Mouse (Mus musculus): ENCODE measurements around the gene Sh3bp2. TPM values are rescaled to one million over a fixed set of nuclear protein-coding genes. Genes with fewer than 3 reads are reported as not detected.
A peak's percentile ranks its signal among the peaks of the same experiment; 100 is the strongest.

Sh3bp2 gene
- polyA plus RNA-seq, 1 experiment from 2014 or later, result 25.9 TPM

GRCm38 (mm10) chr5:34530116-34530515 is 4.5 kb downstream of the Sh3bp2 start:
- H3K9ac ChIP-seq, result no peak overlapping the region
- H3K9me3 ChIP-seq, result no peaks in the 10 kb centered on the region
- H3K27ac ChIP-seq, result no peak overlapping the region
- 68% methylated on average over 5 of the region's 5 CpGs for WGBS
- H3K4me1 ChIP-seq, result peaks cover 6% of the 10 kb centered on the region
- ATAC-seq (replicated peaks), result no peak
- H3K4me2 ChIP-seq, result no peak overlapping the region
- no peaks in the 10 kb centered on the region for H3K36me3 ChIP-seq (replicated peaks)
- no peak overlapping the region for H3K4me3 ChIP-seq
- H3K27me3 ChIP-seq (replicated peaks), result no peaks in the 10 kb centered on the region; the same call in 1 of the 2 replicates

DNA sequence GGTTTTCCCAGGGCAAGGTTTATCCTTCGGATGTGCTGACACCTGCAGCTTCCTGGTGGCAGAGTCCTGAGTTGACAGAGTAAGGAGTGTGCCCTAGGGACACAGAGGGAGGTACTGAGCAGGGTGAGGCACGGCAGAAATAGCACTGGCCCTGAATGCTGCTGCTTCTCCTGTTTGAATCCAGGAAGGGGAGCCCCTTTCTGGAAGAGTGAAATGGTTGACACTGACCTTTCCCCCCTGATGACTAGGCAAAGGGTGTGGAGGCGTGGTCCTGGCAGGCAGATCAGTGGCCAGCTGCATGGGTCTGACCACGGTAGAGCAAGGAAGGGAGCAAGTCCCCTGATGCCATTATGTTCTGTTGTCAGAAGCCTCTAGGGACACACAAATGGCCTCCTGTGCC is 5.0 kb downstream of the Sh3bp2 start:
- H3K4me3 ChIP-seq, result no peak overlapping the region
- H3K36me3 ChIP-seq (replicated peaks), result no peaks in the 10 kb centered on the region
- no peak for ATAC-seq (replicated peaks)
- H3K27ac ChIP-seq, result no peak overlapping the region
- peaks cover 4% of the 10 kb centered on the region for H3K4me1 ChIP-seq
- WGBS, result 62% methylated on average over 4 of the region's 4 CpGs
- no peak overlapping the region for H3K9ac ChIP-seq
- no peak overlapping the region for H3K4me2 ChIP-seq
- H3K9me3 ChIP-seq, result no peaks in the 10 kb centered on the region
- H3K27me3 ChIP-seq (replicated peaks), result no peaks in the 10 kb centered on the region; the same call in 1 of the 2 replicates

GRCm38 (mm10) chr5:34533066-34533465 is 7.4 kb downstream of the Sh3bp2 start:
- Histone ChIP-seq H3K27ac (no peak overlapping the region), H3K27me3 (replicated peaks) (no peaks in the 10 kb centered on the region), H3K9ac (no peak overlapping the region), H3K4me2 (no peak overlapping the region), H3K36me3 (replicated peaks) (no peaks in the 10 kb centered on the region), H3K9me3 (no peaks in the 10 kb centered on the region), H3K4me1 (no peaks in the 10 kb centered on the region), H3K4me3 (no peak overlapping the region)
- WGBS, result 84% methylated on average over 5 of the region's 5 CpGs
- ATAC-seq (replicated peaks), result no peak

- 76% methylated on average over 3 of the region's 3 CpGs for WGBS
- H3K27me3 ChIP-seq (replicated peaks), result no peaks in the 10 kb centered on the region
- H3K36me3 ChIP-seq (replicated peaks), result no peaks in the 10 kb centered on the region
- no peaks in the 10 kb centered on the region for H3K4me1 ChIP-seq
- no peak overlapping the region for H3K4me2 ChIP-seq
- no peak overlapping the region for H3K27ac ChIP-seq
- no peak for ATAC-seq (replicated peaks)
- H3K9me3 ChIP-seq, result no peaks in the 10 kb centered on the region
- no peak overlapping the region for H3K4me3 ChIP-seq
- H3K9ac ChIP-seq, result no peak overlapping the region
Observed at GRCm38 (mm10) chr5:34533820-34534219, 8.2 kb downstream of the Sh3bp2 start.

- ATAC-seq (replicated peaks), result no peak
- WGBS, result 83% methylated on average over 5 of the region's 5 CpGs
- no peak overlapping the region for H3K4me2 ChIP-seq
Observed at GRCm38 (mm10) chr5:34534776-34535581, 9.3 kb downstream of the Sh3bp2 start.

GRCm38 (mm10) chr5:34535831-34536230 is 10.2 kb downstream of the Sh3bp2 start:
- Histone ChIP-seq H3K27me3 (replicated peaks) (no peaks in the 10 kb centered on the region), H3K36me3 (replicated peaks) (no peaks in the 10 kb centered on the region)
- no peak for ATAC-seq (replicated peaks)

More at GRCm38 (mm10) chr5:34534776-34535581, 9.3 kb downstream of the Sh3bp2 start:
- Histone ChIP-seq H3K27me3 (replicated peaks) (no peaks in the 10 kb centered on the region), H3K36me3 (replicated peaks) (no peaks in the 10 kb centered on the region), H3K4me1 (no peaks in the 10 kb centered on the region), H3K9me3 (no peaks in the 10 kb centered on the region), H3K27ac (no peak overlapping the region), H3K4me3 (no peak overlapping the region), H3K9ac (no peak overlapping the region)

GRCm38 (mm10) chr5:34538079-34538478 is 12.4 kb downstream of the Sh3bp2 start:
- no peaks in the 10 kb centered on the region for H3K27me3 ChIP-seq (replicated peaks)
- no peak overlapping the region for H3K4me3 ChIP-seq
- no peak for ATAC-seq (replicated peaks)
- 80% methylated on average over 7 of the region's 7 CpGs for WGBS
- no peaks in the 10 kb centered on the region for H3K36me3 ChIP-seq (replicated peaks)
- H3K27ac ChIP-seq, result no peak overlapping the region
- H3K9me3 ChIP-seq, result no peaks in the 10 kb centered on the region
- no peak overlapping the region for H3K9ac ChIP-seq
- no peaks in the 10 kb centered on the region for H3K4me1 ChIP-seq
- no peak overlapping the region for H3K4me2 ChIP-seq

More at GRCm38 (mm10) chr5:34535831-34536230, 10.2 kb downstream of the Sh3bp2 start:
- H3K4me2 ChIP-seq, result no peak overlapping the region
- no peaks in the 10 kb centered on the region for H3K9me3 ChIP-seq
- H3K27ac ChIP-seq, result no peak overlapping the region
- H3K4me3 ChIP-seq, result no peak overlapping the region
- no peak overlapping the region for H3K9ac ChIP-seq
- no peaks in the 10 kb centered on the region for H3K4me1 ChIP-seq
- WGBS, result 81% methylated on average over 7 of the region's 7 CpGs

DNA sequence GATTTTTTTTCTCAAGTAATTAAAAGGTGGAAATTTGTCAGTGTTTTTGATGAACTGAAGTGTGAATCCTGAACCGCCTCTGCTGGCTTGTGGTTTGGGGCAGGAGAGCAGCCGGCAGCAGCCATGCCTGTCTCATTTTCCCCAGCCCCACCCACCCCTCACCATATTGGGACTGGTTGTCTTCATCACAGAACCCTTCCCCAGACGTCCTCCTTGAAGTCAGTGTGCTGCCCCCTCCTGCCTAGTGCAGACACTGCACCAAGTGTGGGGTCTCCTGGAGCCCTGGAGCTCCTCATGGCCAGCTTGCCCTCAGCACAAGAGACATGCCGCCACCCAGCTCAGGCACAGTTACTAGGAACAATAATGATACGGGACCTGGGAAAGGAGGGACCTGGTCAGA is 12.9 kb downstream of the Sh3bp2 start:
- H3K9me3 ChIP-seq, result no peaks in the 10 kb centered on the region

DNA sequence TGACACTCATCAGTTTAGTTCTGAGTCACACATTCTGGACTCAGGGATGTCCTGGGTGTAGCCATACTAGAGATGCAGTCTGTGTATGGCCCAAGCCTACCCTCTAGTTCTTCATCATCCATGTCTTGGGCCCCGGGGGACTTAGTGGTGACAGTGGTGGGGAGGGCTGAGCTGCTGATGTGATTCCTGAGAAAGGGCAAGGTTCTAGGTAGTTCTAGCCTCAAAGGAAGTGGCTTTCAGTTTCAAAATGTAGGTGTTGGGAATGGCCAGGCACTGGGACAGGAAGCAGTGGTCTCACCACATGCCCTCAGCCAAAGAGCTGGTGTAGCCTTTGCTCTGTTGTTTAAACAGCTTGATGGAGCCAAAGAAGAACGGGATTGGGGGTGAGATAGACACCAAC is 13.5 kb downstream of the Sh3bp2 start:
- Histone ChIP-seq H3K4me3 (no peak overlapping the region), H3K27me3 (replicated peaks) (no peaks in the 10 kb centered on the region), H3K27ac (no peak overlapping the region), H3K9me3 (no peaks in the 10 kb centered on the region), H3K36me3 (replicated peaks) (no peaks in the 10 kb centered on the region), H3K9ac (no peak overlapping the region), H3K4me1 (no peaks in the 10 kb centered on the region), H3K4me2 (no peak overlapping the region)
- no peak for ATAC-seq (replicated peaks)
- WGBS, result 93% methylated on average over 2 of the region's 2 CpGs

More for the DNA sequence above, 12.9 kb downstream of the Sh3bp2 start:
- Histone ChIP-seq H3K9ac (no peak overlapping the region), H3K4me2 (no peak overlapping the region), H3K4me3 (no peak overlapping the region), H3K27me3 (replicated peaks) (no peaks in the 10 kb centered on the region), H3K27ac (no peak overlapping the region), H3K4me1 (no peaks in the 10 kb centered on the region), H3K36me3 (replicated peaks) (no peaks in the 10 kb centered on the region)
- WGBS, result 42% methylated on average over 5 of the region's 5 CpGs
- no peak for ATAC-seq (replicated peaks)

- Histone ChIP-seq H3K9me3 (no peaks in the 10 kb centered on the region), H3K4me2 (no peak overlapping the region), H3K36me3 (replicated peaks) (no peaks in the 10 kb centered on the region), H3K9ac (no peak overlapping the region), H3K27me3 (replicated peaks) (no peaks in the 10 kb centered on the region), H3K4me3 (no peak overlapping the region), H3K27ac (no peak overlapping the region), H3K4me1 (no peaks in the 10 kb centered on the region)
- no peak for ATAC-seq (replicated peaks)
- 64% methylated on average over 1 of the region's 1 CpGs for WGBS
Observed at GRCm38 (mm10) chr5:34542166-34542565, 16.5 kb downstream of the Sh3bp2 start.

GRCm38 (mm10) chr5:34543114-34543513 is 17.5 kb downstream of the Sh3bp2 start:
- ATAC-seq (replicated peaks), result no peak
- H3K27me3 ChIP-seq (replicated peaks), result no peaks in the 10 kb centered on the region
- no peaks in the 10 kb centered on the region for H3K36me3 ChIP-seq (replicated peaks)
- H3K4me2 ChIP-seq, result no peak overlapping the region
- WGBS, result 73% methylated on average over 4 of the region's 4 CpGs
- no peak overlapping the region for H3K4me3 ChIP-seq
- H3K9me3 ChIP-seq, result no peaks in the 10 kb centered on the region
- no peak overlapping the region for H3K27ac ChIP-seq
- H3K4me1 ChIP-seq, result no peaks in the 10 kb centered on the region
- no peak overlapping the region for H3K9ac ChIP-seq

GRCm38 (mm10) chr5:34547410-34547809 is 21.8 kb downstream of the Sh3bp2 start:
- no peak overlapping the region for H3K4me2 ChIP-seq
- H3K4me3 ChIP-seq, result no peak overlapping the region
- ATAC-seq (replicated peaks), result no peak
- no peaks in the 10 kb centered on the region for H3K9me3 ChIP-seq
- peaks cover 7% of the 10 kb centered on the region; the same call in 1 of the 2 replicates for H3K36me3 ChIP-seq (replicated peaks)
- H3K9ac ChIP-seq, result no peak overlapping the region
- no peaks in the 10 kb centered on the region for H3K27me3 ChIP-seq (replicated peaks)
- no peak overlapping the region for H3K27ac ChIP-seq
- peaks cover 20% of the 10 kb centered on the region for H3K4me1 ChIP-seq

- Histone ChIP-seq H3K4me1 (peaks cover 25% of the 10 kb centered on the region), H3K9ac (peak overlapping the region; percentile 97), H3K27me3 (replicated peaks) (no peaks in the 10 kb centered on the region), H3K9me3 (no peaks in the 10 kb centered on the region), H3K4me3 (peak overlapping the region; percentile 88), H3K36me3 (replicated peaks) (peaks cover 13% of the 10 kb centered on the region), H3K4me2 (peak overlapping the region; percentile 85), H3K27ac (peak overlapping the region; percentile 85)
- 30% methylated on average over 8 of the region's 8 CpGs for WGBS
- ATAC-seq (replicated peaks), result peak; percentile 38
Observed at GRCm38 (mm10) chr5:34549135-34549482, 23.5 kb downstream of the Sh3bp2 start.
